Mouse (Mus musculus): ENCODE results near the gene Dennd2c. TPM values are rescaled to one million over a fixed set of nuclear protein-coding genes. Genes with fewer than 3 reads are reported as not detected.

Dennd2c gene
- polyA plus RNA-seq, 1 experiment from 2014 or later: 2.1 TPM

DNA sequence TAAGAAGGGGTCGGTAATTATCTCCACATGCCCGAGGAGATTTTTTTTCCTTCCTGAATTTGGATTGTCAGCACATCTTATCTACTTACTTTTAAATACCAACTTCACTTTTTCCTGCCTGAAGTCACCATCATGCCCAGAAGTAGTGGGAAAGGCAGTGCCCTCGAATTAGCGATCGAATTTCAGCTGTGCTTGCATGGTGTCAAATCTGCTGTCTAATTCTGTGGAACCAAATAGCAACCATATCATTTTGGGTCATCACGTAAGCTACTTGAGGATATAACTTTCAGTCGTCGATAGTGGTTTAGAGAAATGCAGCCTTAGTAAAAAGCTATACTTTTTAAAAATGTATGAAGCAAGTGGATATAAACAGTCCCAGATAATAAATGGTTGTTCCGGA, 25.9 kb upstream of the Dennd2c start:
- H3K4me3 ChIP-seq (ENCODE audit: low read length): no peak overlapping the region
- WGBS: 88% methylated on average over 9 of the region's 9 CpGs
- H3K27ac ChIP-seq (ENCODE audit: low read length): no peak overlapping the region
- H3K4me1 ChIP-seq (ENCODE audit: control insufficient read depth, insufficient read depth, low read length): no peaks in the 10 kb centered on the region
- H3K4me2 ChIP-seq (ENCODE audit: low read depth, low read length): no peak overlapping the region
- ATAC-seq: no peak
- no peaks in the 10 kb centered on the region for H3K36me3 ChIP-seq (ENCODE audit: control insufficient read depth, insufficient read depth, low read length)
- H3K9ac ChIP-seq (ENCODE audit: low read depth, low read length): no peak overlapping the region
- no peaks in the 10 kb centered on the region for H3K27me3 ChIP-seq (replicated peaks; ENCODE audit: control insufficient read depth, insufficient read depth, low read length)
- H3K9me3 ChIP-seq (ENCODE audit: control insufficient read depth, low read length): no peaks in the 10 kb centered on the region

DNA sequence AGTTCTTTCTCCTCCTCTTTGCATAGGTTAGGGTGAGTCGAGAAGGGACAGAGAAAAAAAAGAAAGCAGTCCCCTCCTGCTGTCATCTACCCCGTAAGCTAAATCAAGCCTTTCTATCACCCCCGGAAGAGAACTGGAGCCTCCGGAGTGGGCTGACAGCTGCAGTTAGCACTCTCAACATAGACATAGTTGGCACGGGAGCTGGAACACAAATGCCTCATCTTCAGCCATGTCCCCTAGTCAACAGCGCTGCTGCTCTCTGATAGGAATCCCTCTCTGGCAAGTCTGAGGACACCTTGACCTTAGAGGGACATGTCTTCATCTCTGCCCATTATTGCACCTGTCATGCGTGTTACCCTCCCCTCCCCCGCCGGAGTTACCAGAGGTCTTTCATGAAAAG, 23.1 kb upstream of the Dennd2c start:
- no peak overlapping the region for H3K27ac ChIP-seq (ENCODE audit: low read length)
- no peak overlapping the region for H3K4me3 ChIP-seq (ENCODE audit: low read length)
- 83% methylated on average over 9 of the region's 9 CpGs for WGBS
- no peak overlapping the region for H3K9ac ChIP-seq (ENCODE audit: low read depth, low read length)
- no peaks in the 10 kb centered on the region for H3K4me1 ChIP-seq (ENCODE audit: control insufficient read depth, insufficient read depth, low read length)
- no peak overlapping the region for H3K4me2 ChIP-seq (ENCODE audit: low read depth, low read length)
- no peaks in the 10 kb centered on the region for H3K36me3 ChIP-seq (ENCODE audit: control insufficient read depth, insufficient read depth, low read length)
- no peak for ATAC-seq
- H3K9me3 ChIP-seq (ENCODE audit: control insufficient read depth, low read length): no peaks in the 10 kb centered on the region
- H3K27me3 ChIP-seq (replicated peaks; ENCODE audit: control insufficient read depth, insufficient read depth, low read length): no peaks in the 10 kb centered on the region

DNA sequence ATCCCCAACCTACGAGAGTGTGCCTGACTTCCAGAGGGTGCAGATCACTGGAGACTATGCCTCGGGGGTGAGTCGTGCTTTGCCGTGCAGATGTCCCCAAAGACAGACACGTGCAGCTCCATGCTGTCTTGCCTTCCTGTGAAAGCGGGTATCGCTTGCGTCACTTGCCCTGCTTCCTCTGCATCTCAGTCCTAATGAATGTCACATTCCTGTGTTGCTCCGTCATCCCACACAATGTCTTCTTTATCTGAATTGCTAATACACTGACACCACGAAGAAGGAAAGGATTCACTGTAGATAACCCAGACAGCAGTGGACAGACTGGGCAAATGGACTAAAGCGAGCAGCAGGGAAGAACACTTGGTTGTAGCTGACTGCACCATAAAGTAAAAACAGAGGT, 21.4 kb upstream of the Dennd2c start:
- Histone ChIP-seq H3K4me2 (ENCODE audit: low read depth, low read length) (no peak overlapping the region), H3K4me1 (ENCODE audit: control insufficient read depth, insufficient read depth, low read length) (no peaks in the 10 kb centered on the region), H3K9me3 (ENCODE audit: control insufficient read depth, low read length) (no peaks in the 10 kb centered on the region), H3K27ac (ENCODE audit: low read length) (no peak overlapping the region), H3K9ac (ENCODE audit: low read depth, low read length) (no peak overlapping the region), H3K36me3 (ENCODE audit: control insufficient read depth, insufficient read depth, low read length) (no peaks in the 10 kb centered on the region), H3K27me3 (replicated peaks; ENCODE audit: control insufficient read depth, insufficient read depth, low read length) (no peaks in the 10 kb centered on the region), H3K4me3 (ENCODE audit: low read length) (no peak overlapping the region)
- no peak for ATAC-seq
- 70% methylated on average over 11 of the region's 11 CpGs for WGBS

DNA sequence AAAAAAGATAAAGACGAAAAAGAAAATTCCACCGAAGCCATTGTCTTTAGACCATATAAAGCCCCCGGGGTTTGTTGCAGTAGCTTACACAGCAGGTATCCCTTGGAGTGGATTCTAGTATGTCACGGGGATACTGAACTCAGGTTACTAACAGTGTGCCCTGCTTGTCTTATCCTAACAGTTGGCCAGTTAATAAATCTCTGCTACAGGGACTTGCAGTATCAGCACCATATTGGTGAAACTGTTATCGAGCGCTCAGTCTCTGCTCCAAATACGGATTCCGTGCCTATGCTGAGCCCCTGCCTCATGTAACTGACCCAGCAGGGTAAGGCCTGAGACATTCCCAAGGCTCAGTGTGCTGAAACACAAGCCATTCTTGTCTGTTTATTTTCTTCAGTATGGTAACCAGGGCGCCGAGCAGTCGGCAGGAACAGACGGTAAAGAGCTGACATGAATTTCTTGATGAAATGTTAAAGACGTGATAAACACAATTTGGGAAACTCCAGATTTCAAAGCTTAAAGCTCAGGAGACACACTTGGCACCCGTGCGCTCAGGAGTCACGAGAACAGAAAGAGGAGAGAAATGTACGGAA, 20.4 kb upstream of the Dennd2c start:
- 79% methylated on average over 17 of the region's 17 CpGs for WGBS
- Histone ChIP-seq H3K9ac (ENCODE audit: low read depth, low read length) (no peak overlapping the region), H3K4me1 (ENCODE audit: control insufficient read depth, insufficient read depth, low read length) (no peaks in the 10 kb centered on the region), H3K27ac (ENCODE audit: low read length) (no peak overlapping the region), H3K9me3 (ENCODE audit: control insufficient read depth, low read length) (no peaks in the 10 kb centered on the region), H3K4me2 (ENCODE audit: low read depth, low read length) (no peak overlapping the region), H3K27me3 (replicated peaks; ENCODE audit: control insufficient read depth, insufficient read depth, low read length) (no peaks in the 10 kb centered on the region), H3K36me3 (ENCODE audit: control insufficient read depth, insufficient read depth, low read length) (no peaks in the 10 kb centered on the region), H3K4me3 (ENCODE audit: low read length) (no peak overlapping the region)
- no peak for ATAC-seq

DNA sequence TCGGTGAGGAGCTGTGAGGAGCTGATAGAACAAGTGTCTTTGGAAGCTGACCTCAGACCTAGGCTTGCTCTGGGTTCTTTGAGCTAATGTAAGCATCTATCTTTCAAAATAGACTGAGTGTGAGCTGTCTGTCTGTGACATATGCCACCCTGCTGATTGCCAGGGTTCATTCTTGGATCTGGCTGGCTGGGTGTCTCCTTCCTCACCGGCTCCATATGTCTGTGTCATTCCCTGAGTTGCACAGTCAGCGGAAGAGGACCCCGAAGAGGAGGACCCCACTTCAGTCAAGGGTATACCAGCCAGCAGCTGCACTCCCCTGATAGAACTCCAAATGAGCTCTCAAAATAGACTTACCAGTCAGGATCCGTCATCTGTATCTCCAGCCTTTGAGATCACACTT, 19.6 kb upstream of the Dennd2c start:
- no peak overlapping the region for H3K4me3 ChIP-seq (ENCODE audit: low read length)
- no peaks in the 10 kb centered on the region for H3K36me3 ChIP-seq (ENCODE audit: control insufficient read depth, insufficient read depth, low read length)
- no peaks in the 10 kb centered on the region for H3K9me3 ChIP-seq (ENCODE audit: control insufficient read depth, low read length)
- no peaks in the 10 kb centered on the region for H3K4me1 ChIP-seq (ENCODE audit: control insufficient read depth, insufficient read depth, low read length)
- H3K27me3 ChIP-seq (replicated peaks; ENCODE audit: control insufficient read depth, insufficient read depth, low read length): no peaks in the 10 kb centered on the region
- H3K9ac ChIP-seq (ENCODE audit: low read depth, low read length): no peak overlapping the region
- no peak overlapping the region for H3K4me2 ChIP-seq (ENCODE audit: low read depth, low read length)
- H3K27ac ChIP-seq (ENCODE audit: low read length): no peak overlapping the region
- no peak for ATAC-seq
- 88% methylated on average over 5 of the region's 5 CpGs for WGBS

DNA sequence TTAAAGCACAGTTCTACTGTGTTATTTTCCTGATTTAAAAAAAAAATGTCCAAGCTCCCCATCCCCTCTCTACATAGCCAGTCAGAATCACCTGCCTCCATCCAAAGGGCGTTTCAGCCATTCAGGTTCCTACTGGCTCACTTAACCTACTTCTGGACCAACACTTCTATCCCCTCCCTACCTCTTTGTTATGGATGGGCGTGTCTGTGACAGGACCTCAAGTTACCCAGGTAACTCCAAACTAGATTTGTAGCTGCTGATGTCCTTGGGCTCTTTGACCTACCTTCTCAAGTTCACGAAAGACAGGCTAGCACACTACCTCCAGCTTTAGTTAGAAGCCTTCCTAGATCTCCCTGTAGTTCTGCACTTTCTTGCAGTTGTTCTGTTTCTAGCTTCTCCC, 16.4 kb upstream of the Dennd2c start:
- no peaks in the 10 kb centered on the region for H3K9me3 ChIP-seq (ENCODE audit: control insufficient read depth, low read length)
- WGBS: 71% methylated on average over 3 of the region's 3 CpGs
- no peak for ATAC-seq
- H3K9ac ChIP-seq (ENCODE audit: low read depth, low read length): no peak overlapping the region
- H3K27ac ChIP-seq (ENCODE audit: low read length): no peak overlapping the region
- H3K4me2 ChIP-seq (ENCODE audit: low read depth, low read length): no peak overlapping the region
- no peaks in the 10 kb centered on the region for H3K4me1 ChIP-seq (ENCODE audit: control insufficient read depth, insufficient read depth, low read length)
- no peaks in the 10 kb centered on the region for H3K36me3 ChIP-seq (ENCODE audit: control insufficient read depth, insufficient read depth, low read length)
- no peaks in the 10 kb centered on the region for H3K27me3 ChIP-seq (replicated peaks; ENCODE audit: control insufficient read depth, insufficient read depth, low read length)
- no peak overlapping the region for H3K4me3 ChIP-seq (ENCODE audit: low read length)

DNA sequence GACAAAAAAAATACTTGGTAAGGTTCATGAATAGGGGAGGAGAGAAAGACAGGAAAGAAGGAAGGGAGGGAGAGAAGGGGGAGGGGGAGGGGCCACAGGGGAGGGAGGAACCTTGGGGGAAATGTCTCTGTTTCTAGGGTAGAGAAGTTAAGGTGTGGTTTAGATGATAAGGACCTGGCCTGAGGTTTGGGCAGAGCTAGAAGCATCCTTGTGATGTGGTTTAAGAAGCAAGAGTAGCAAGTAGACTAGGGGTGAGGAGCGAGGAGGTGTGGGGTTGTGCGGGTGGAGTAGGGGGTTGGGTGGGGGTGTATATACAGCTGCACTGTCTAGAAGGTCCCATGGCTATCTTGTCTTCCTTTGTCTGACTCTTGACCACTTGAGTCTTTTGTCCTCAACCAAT, 10.7 kb upstream of the Dennd2c start:
- Histone ChIP-seq H3K4me1 (ENCODE audit: control insufficient read depth, insufficient read depth, low read length) (no peaks in the 10 kb centered on the region), H3K4me2 (ENCODE audit: low read depth, low read length) (no peak overlapping the region), H3K27ac (ENCODE audit: low read length) (no peak overlapping the region), H3K27me3 (replicated peaks; ENCODE audit: control insufficient read depth, insufficient read depth, low read length) (no peaks in the 10 kb centered on the region), H3K36me3 (ENCODE audit: control insufficient read depth, insufficient read depth, low read length) (no peaks in the 10 kb centered on the region), H3K4me3 (ENCODE audit: low read length) (no peak overlapping the region), H3K9me3 (ENCODE audit: control insufficient read depth, low read length) (no peaks in the 10 kb centered on the region), H3K9ac (ENCODE audit: low read depth, low read length) (no peak overlapping the region)
- ATAC-seq: no peak
- WGBS: 94% methylated on average over 2 of the region's 2 CpGs

DNA sequence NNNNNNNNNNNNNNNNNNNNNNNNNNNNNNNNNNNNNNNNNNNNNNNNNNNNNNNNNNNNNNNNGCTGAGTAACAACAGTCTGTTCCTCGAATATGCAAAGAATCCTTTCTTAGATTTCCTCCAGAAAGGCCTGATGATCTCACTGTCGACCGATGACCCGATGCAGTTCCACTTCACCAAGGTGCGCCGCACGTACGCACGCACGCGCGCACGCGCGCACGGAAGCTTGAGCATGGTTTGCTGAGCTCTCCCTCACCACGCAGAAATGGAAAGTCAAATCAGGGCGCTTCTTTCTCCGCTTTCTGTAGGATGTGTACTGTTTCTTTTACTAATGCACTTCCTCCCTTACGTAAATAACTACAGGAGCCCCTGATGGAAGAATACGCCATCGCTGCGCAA, 3.7 kb upstream of the Dennd2c start:
- no peak overlapping the region for H3K4me2 ChIP-seq (ENCODE audit: low read depth, low read length)
- no peak for ATAC-seq
- no peaks in the 10 kb centered on the region for H3K4me1 ChIP-seq (ENCODE audit: control insufficient read depth, insufficient read depth, low read length)
- H3K27ac ChIP-seq (ENCODE audit: low read length): no peak overlapping the region
- H3K36me3 ChIP-seq (ENCODE audit: control insufficient read depth, insufficient read depth, low read length): no peaks in the 10 kb centered on the region
- WGBS: 74% methylated on average over 23 of the region's 23 CpGs
- no peak overlapping the region for H3K4me3 ChIP-seq (ENCODE audit: low read length)
- H3K9me3 ChIP-seq (ENCODE audit: control insufficient read depth, low read length): no peaks in the 10 kb centered on the region
- no peak overlapping the region for H3K9ac ChIP-seq (ENCODE audit: low read depth, low read length)
- H3K27me3 ChIP-seq (replicated peaks; ENCODE audit: control insufficient read depth, insufficient read depth, low read length): no peaks in the 10 kb centered on the region

DNA sequence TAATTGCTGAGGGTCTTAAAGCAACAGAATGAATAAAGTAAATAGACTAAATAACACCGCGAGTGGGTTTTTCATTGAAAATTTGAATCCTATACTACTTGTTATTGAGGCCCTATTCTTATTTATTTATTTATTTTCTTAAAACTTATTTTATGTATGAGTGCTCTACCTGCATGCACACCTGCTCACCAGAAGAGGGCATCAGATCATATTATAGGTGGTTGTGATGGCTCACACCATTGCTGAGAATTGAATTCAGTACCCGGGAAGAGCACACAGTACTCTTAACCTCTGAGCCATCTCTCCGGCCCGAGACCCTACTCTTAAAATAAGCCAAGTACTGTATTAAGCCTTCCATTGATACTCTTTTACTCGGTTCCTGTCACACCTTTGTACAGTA, 2.7 kb upstream of the Dennd2c start:
- H3K9ac ChIP-seq (ENCODE audit: low read depth, low read length): no peak overlapping the region
- H3K9me3 ChIP-seq (ENCODE audit: control insufficient read depth, low read length): no peaks in the 10 kb centered on the region
- no peaks in the 10 kb centered on the region for H3K27me3 ChIP-seq (replicated peaks; ENCODE audit: control insufficient read depth, insufficient read depth, low read length)
- H3K4me1 ChIP-seq (ENCODE audit: control insufficient read depth, insufficient read depth, low read length): no peaks in the 10 kb centered on the region
- no peak for ATAC-seq
- no peak overlapping the region for H3K4me3 ChIP-seq (ENCODE audit: low read length)
- no peaks in the 10 kb centered on the region for H3K36me3 ChIP-seq (ENCODE audit: control insufficient read depth, insufficient read depth, low read length)
- 88% methylated on average over 6 of the region's 6 CpGs for WGBS
- H3K27ac ChIP-seq (ENCODE audit: low read length): no peak overlapping the region
- no peak overlapping the region for H3K4me2 ChIP-seq (ENCODE audit: low read depth, low read length)

DNA sequence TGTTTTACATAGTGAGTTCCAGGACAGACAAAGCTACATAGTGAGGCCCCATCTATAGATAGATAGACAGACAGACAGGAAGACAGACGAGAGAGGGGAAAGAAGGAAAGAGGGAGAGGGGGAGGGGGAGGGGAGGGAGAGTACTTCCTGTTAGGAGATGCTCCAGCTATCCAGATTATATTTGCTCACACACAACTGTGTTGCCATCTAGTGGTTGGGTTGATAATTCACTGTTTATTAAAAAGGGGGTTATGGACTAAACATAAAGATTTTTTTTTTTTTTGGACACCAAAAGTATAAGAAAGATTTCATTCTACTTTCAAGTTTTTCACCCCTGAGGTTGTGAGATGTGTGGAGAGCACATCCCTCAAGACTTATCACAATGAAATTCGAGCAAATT, 1.7 kb upstream of the Dennd2c start:
- Histone ChIP-seq H3K4me2 (ENCODE audit: low read depth, low read length) (no peak overlapping the region), H3K27me3 (replicated peaks; ENCODE audit: control insufficient read depth, insufficient read depth, low read length) (no peaks in the 10 kb centered on the region), H3K36me3 (ENCODE audit: control insufficient read depth, insufficient read depth, low read length) (no peaks in the 10 kb centered on the region), H3K4me1 (ENCODE audit: control insufficient read depth, insufficient read depth, low read length) (no peaks in the 10 kb centered on the region), H3K9me3 (ENCODE audit: control insufficient read depth, low read length) (no peaks in the 10 kb centered on the region), H3K9ac (ENCODE audit: low read depth, low read length) (no peak overlapping the region), H3K4me3 (ENCODE audit: low read length) (no peak overlapping the region), H3K27ac (ENCODE audit: low read length) (no peak overlapping the region)
- no peak for ATAC-seq
- WGBS: 54% methylated on average over 2 of the region's 2 CpGs
